Mouse (Mus musculus) kidney, postnatal 14 days (tissue): ENCODE data around the gene Prkci.

ENCODE experiments used
- DNase-seq: peaks from one replicate; pipeline ENCODE4 v3.0.0; 2022; ENCODE audit warnings: mixed read lengths

Prkci gene

GRCm38 (mm10) chr3:30995899-30996687, 546 bp downstream of the Prkci start:
- DNase-seq = no peak

- DNase-seq = no peak
Measured at GRCm38 (mm10) chr3:30996688-30997014, 1.1 kb downstream of the Prkci start.

GRCm38 (mm10) chr3:30999401-31000017, 4.0 kb downstream of the Prkci start:
- peak; percentile 33 for DNase-seq

GRCm38 (mm10) chr3:31000018-31000407, 4.5 kb downstream of the Prkci start:
- peak; percentile 36 for DNase-seq

GRCm38 (mm10) chr3:31001048-31001676, 5.6 kb downstream of the Prkci start:
- no peak for DNase-seq

- DNase-seq = no peak
Measured at GRCm38 (mm10) chr3:31004320-31005209, 9.0 kb downstream of the Prkci start.

GRCm38 (mm10) chr3:31014374-31014773, 18.8 kb downstream of the Prkci start:
- no peak for DNase-seq

- DNase-seq = no peak
Measured at GRCm38 (mm10) chr3:31015682-31016443, 20.3 kb downstream of the Prkci start.

- peak; percentile 24 for DNase-seq
Measured at GRCm38 (mm10) chr3:31016594-31017196, 21.1 kb downstream of the Prkci start.

- no peak for DNase-seq
Measured at GRCm38 (mm10) chr3:31017652-31018051, 22.1 kb downstream of the Prkci start.

GRCm38 (mm10) chr3:31019287-31019686, 23.7 kb downstream of the Prkci start:
- no peak for DNase-seq

GRCm38 (mm10) chr3:31019793-31020447, 24.4 kb downstream of the Prkci start:
- DNase-seq = no peak

- DNase-seq = no peak
Measured at GRCm38 (mm10) chr3:31020656-31021055, 25.1 kb downstream of the Prkci start.

- peak; percentile 62 for DNase-seq
Measured at GRCm38 (mm10) chr3:31022895-31023436, 27.4 kb downstream of the Prkci start.

- no peak for DNase-seq
Measured at GRCm38 (mm10) chr3:31027718-31028117, 32.2 kb downstream of the Prkci start.

GRCm38 (mm10) chr3:31031621-31032020, 36.1 kb downstream of the Prkci start:
- DNase-seq = no peak

GRCm38 (mm10) chr3:31033644-31034043, 38.1 kb downstream of the Prkci start:
- no peak for DNase-seq

- DNase-seq = no peak
Measured at GRCm38 (mm10) chr3:31037851-31038250, 42.3 kb downstream of the Prkci start.

- DNase-seq = no peak
Measured at GRCm38 (mm10) chr3:31038689-31039088, 43.1 kb downstream of the Prkci start.

GRCm38 (mm10) chr3:31042992-31043391, 47.4 kb downstream of the Prkci start:
- no peak for DNase-seq

- no peak for DNase-seq
Measured at GRCm38 (mm10) chr3:31047263-31047662, 51.7 kb downstream of the Prkci start.
